Mouse (Mus musculus) midbrain, embryonic 10.5 days (tissue): ENCODE results near the gene 1700086D15Rik. TPM values are rescaled to one million over a fixed set of nuclear protein-coding genes. Genes with fewer than 3 reads are reported as not detected.

Experiments
- DNase-seq: peaks from one replicate; pipeline ENCODE4 v3.0.0-alpha.2; 2017; ENCODE audit warnings: low spot score
- H3K27ac ChIP-seq: fragments of 300-500 bp; sonication (generic); replicated peaks from 2 replicates; pipeline ENCODE4 v1.5.1; 2016; ENCODE audit warnings: mild to moderate bottlenecking
- H3K27me3 ChIP-seq: fragments of 300-500 bp; sonication (generic); 2 replicates; pipeline ENCODE4 v1.6.1; 2016; ENCODE audit warnings: low read depth, mild to moderate bottlenecking; ENCODE audit not compliant: poor library complexity, severe bottlenecking
- H3K36me3 ChIP-seq: fragments of 300-500 bp; sonication (generic); 2 replicates; pipeline ENCODE4 v1.6.1; 2016; ENCODE audit warnings: mild to moderate bottlenecking, moderate library complexity
- H3K4me1 ChIP-seq: fragments of 300-500 bp; sonication (generic); 2 replicates; pipeline ENCODE4 v1.6.1; 2016
- H3K4me3 ChIP-seq: fragments of 300-500 bp; sonication (generic); 2 replicates; pipeline ENCODE4 v1.5.1; 2016; ENCODE audit warnings: mild to moderate bottlenecking, moderate library complexity
- H3K9me3 ChIP-seq: fragments of 300-500 bp; sonication (generic); replicated peaks from 2 replicates; pipeline ENCODE4 v1.6.1; 2016; ENCODE audit warnings: mild to moderate bottlenecking
- WGBS: fragments of 180-500 bp; shearing (Covaris S2); methylation state at CpG from one replicate; pipeline ENCODE4 v1.1.7; 2016; 5-methylcytosine and 5-hydroxymethylcytosine counted together
- polyA plus RNA-seq: library from polyadenylated mRNA; unstranded; fragments of >200 nt; fragmentation: Nextera tagmentation; extraction: Ambion mirVana; gene quantifications from 2 replicates; pipeline ENCODE4 v1.2.1, GENCODE M21; 2016

Gene 1700086D15Rik
- polyA plus RNA-seq, 1 experiment from 2014 or later: 0.11 TPM

DNA sequence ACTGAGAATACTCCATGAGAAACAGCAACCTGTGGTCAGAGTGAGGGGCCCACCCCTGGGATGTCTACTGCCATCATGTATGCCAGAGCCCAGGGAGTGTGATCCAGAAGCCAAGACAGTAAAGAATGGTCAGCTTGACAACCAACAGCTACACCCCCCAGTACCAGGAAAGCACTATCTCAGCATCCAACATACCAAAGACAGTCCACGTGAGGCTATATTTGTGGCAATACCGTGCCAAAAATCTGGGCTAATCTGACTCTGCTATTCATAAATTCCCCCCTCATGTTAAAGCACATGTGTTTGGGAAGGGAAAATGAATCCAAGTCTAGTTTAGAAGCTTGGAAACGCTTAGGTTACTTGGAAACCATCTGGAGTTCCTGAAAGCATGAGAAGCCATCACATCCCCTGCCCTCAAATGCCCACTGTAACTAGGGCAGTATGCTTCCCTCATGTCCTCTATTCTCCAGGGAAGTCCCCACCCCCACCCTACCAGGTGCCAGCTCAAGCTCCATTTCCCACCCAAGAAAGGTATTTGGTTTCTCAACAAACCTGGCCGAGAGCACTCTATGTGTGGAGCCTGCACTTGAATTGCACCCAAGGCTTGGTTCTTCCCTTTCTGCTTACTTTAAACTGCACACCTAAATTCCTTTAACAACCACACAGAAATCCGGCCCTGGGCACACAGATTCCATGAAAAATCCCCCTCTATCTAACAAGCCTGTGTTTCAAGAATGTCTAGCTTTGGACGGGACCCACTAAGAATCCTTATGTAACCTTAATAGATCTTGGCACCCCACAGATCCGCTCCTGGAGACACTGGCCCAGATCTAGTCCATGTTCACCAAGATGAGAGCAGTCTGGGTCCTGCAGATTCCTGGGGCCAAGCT, 1.5 kb upstream of the 1700086D15Rik start:
- Histone ChIP-seq H3K4me3 (peak overlapping the region; percentile 76), H3K27me3 (peaks cover 18% of the 10 kb centered on the region), H3K36me3 (no peaks in the 10 kb centered on the region), H3K9me3 (no peaks in the 10 kb centered on the region), H3K27ac (no peak overlapping the region), H3K4me1 (peaks cover 13% of the 10 kb centered on the region)
- no peak for DNase-seq
- WGBS: 60% methylated on average over 7 of the region's 7 CpGs

DNA sequence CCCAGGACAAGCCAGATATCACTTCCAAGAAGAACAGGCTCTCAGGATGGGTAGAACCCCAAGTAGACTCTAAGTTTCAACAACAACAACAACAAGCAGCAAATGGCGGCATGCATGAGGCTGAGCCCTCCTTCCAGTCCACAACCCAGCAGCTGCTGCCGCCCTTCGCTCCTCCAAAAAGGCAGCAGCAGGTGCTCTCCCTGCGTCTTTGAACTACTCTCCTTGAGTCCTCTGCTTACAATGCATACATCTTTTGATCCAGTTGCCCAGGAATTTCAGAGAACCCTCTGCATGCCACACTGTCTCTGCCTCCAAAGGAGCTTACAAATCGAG, 1.1 kb downstream of the 1700086D15Rik start:
- DNase-seq: no peak
- Histone ChIP-seq H3K9me3 (no peaks in the 10 kb centered on the region), H3K4me3 (no peak overlapping the region), H3K36me3 (no peaks in the 10 kb centered on the region), H3K27me3 (peaks cover 18% of the 10 kb centered on the region), H3K4me1 (peaks cover 19% of the 10 kb centered on the region), H3K27ac (no peak overlapping the region)
- 96% methylated on average over 5 of the region's 5 CpGs for WGBS

DNA sequence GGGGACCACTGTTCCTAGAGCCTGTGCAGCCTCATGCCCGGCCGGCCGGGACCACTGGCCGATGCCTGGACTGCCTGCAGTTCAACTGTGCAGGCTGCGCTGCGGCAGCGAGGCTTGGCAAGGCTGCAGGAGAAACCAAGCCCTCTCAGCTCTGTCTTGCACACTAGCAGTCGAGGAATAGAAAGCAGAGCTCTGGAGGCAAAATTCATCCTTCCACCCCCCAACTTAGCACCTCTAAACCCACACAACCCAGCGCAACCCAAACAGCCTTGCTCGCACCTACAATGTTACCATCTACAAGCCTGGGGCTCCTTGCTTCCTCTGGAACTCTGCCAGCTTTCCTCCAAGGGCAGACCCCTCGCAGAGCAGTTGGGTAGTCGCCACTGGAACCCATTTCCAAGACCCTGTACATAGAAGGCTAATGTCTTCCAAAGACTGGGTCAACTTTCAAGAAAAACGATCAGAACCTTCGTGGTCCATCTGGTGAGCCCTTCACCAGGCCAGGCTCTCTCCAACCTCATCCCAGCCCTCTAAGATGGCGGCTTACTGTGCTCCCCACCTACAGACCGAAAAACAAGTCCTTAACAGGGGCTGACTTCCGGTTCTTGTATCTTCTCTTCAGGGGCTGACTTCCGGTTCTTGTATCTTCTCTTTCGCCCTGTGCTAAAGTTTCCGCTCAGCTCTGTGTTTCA, 1.6 kb downstream of the 1700086D15Rik start:
- H3K9me3 ChIP-seq: no peaks in the 10 kb centered on the region
- H3K4me3 ChIP-seq: no peak overlapping the region
- H3K27me3 ChIP-seq: peaks cover 13% of the 10 kb centered on the region
- 93% methylated on average over 20 of the region's 20 CpGs for WGBS
- DNase-seq: no peak
- no peaks in the 10 kb centered on the region for H3K36me3 ChIP-seq
- peaks cover 19% of the 10 kb centered on the region for H3K4me1 ChIP-seq
- no peak overlapping the region for H3K27ac ChIP-seq

DNA sequence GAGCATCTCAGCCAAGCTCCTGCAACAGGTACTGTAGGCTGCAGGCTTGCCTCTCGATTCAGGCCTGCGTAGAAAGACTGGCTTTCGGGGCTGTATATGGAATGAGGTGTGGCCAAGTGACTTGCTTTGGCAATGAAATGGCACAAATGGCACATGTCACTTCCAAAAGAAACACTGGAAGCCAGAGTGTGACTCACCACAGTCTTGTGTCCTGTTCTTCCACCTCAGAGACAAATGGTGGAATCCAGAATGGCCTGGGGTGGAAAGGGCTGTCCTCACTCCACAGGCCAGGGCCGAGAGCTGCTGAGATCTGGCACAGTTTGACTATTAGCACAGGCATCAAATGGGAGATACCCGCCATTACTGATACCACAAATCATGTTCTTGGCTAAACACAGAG, 6.7 kb downstream of the 1700086D15Rik start:
- no peak for DNase-seq
- no peak overlapping the region for H3K27ac ChIP-seq
- no peaks in the 10 kb centered on the region for H3K9me3 ChIP-seq
- H3K4me3 ChIP-seq: no peak overlapping the region
- WGBS: 92% methylated on average over 5 of the region's 5 CpGs
- H3K27me3 ChIP-seq: no peaks in the 10 kb centered on the region
- peaks cover 12% of the 10 kb centered on the region; the same call in 1 of the 2 replicates for H3K4me1 ChIP-seq
- H3K36me3 ChIP-seq: no peaks in the 10 kb centered on the region

DNA sequence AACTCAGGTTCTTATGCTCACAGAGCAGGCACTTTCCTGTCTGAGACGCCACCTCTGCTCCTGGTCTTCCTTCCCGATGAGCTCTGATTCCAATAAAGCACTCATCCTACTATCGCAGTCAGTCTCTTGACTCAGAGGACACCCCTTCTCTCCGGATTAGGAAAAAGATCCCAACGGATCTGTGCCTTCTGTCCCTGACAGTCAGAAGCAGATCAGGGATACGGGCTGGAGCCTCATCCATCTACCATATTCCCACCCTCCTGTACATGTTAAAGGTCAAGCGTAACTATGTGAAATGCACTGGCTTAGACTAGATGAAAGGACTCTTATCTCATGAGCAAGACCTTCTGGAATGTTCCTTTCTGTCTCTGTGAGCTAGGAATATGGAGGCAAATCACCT, 11.2 kb downstream of the 1700086D15Rik start:
- Histone ChIP-seq H3K9me3 (no peaks in the 10 kb centered on the region), H3K27ac (no peak overlapping the region), H3K27me3 (no peaks in the 10 kb centered on the region), H3K36me3 (no peaks in the 10 kb centered on the region), H3K4me1 (peaks cover 10% of the 10 kb centered on the region; the same call in 1 of the 2 replicates), H3K4me3 (no peak overlapping the region)
- WGBS: 90% methylated on average over 7 of the region's 7 CpGs
- no peak for DNase-seq

DNA sequence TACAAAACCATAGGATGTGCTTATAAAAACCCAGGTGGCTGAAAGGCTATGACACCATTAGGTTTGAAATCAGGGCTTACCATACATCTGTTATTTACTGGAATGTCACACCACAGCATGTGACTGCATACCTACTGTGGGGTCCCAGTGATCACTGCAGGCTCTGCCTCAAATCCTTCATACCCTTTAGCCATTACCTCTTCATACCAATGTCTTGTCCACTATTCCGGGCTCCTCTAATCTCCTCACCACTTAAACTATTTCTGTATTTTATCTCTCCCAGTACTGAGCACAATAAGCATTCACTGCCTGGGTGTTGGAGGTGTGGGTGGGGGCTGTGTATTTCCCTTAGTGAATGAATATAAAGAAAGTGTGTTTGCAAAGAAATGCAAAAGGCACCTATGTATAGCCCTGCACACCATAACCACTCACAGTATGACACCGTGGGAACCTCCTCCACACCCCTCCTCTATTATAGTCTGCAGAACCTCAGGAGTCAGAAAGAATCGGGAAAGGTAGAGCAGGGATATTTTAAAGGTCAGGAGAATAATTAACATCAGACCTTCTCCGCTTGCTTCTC, 16.8 kb downstream of the 1700086D15Rik start:
- H3K4me3 ChIP-seq: no peak overlapping the region
- no peak overlapping the region for H3K27ac ChIP-seq
- DNase-seq: no peak
- WGBS: 78% methylated on average over 4 of the region's 4 CpGs
- H3K9me3 ChIP-seq: no peaks in the 10 kb centered on the region
- H3K27me3 ChIP-seq: no peaks in the 10 kb centered on the region
- peaks cover 3% of the 10 kb centered on the region; the same call in 1 of the 2 replicates for H3K4me1 ChIP-seq
- H3K36me3 ChIP-seq: no peaks in the 10 kb centered on the region

DNA sequence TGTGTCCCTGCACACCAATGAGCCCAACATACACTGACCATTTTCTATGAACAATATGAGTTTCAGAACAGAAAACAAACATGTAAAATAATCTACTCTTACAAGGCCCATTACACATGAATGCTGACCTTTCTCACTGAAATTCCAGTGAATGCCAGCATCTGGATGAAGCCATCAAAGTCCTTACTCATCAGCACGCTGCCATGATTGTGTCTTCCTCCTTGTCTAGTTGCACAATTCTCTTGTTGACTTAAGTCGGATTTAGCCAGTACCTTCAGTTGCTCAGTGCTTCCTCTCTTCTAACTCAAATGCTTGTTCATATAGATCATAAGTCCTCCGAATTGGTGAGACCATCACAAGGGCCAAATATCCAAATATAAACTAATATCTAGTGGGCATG, 20.7 kb downstream of the 1700086D15Rik start:
- WGBS: 89% methylated on average over 3 of the region's 3 CpGs

DNA sequence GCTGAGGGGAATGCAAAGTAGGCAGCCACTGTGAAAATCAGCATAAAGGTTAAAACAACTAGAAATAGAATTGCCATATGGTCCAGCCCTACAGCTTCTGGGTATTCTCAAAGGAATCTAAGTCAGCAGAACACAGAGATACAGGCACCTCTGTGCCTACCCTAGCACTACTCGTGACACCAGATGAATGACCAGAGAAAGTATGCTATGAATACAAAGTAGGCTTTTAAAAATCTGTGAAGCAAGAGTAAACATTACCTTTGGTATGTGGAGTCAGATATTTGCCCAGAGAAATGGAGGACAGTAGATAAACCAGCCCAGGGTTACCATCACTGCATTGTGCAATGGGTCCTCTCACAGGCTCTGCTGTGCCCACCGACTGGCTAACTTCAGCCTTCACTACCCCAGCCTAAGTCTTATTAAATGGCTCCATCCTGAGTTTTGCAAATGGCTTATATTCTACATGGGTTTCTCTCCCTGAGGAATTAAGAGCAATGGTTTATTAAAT, 22.5 kb downstream of the 1700086D15Rik start:
- H3K27ac ChIP-seq: no peak overlapping the region
- DNase-seq: no peak
- H3K4me3 ChIP-seq: no peak overlapping the region
- no peaks in the 10 kb centered on the region for H3K27me3 ChIP-seq
- peaks cover 6% of the 10 kb centered on the region; the same call in 1 of the 2 replicates for H3K4me1 ChIP-seq
- 79% methylated on average over 2 of the region's 2 CpGs for WGBS
- H3K9me3 ChIP-seq: no peaks in the 10 kb centered on the region
- H3K36me3 ChIP-seq: no peaks in the 10 kb centered on the region

More for the DNA sequence above, 20.7 kb downstream of the 1700086D15Rik start:
- no peak for DNase-seq
- Histone ChIP-seq H3K4me1 (peaks cover 6% of the 10 kb centered on the region; the same call in 1 of the 2 replicates), H3K36me3 (no peaks in the 10 kb centered on the region), H3K27me3 (no peaks in the 10 kb centered on the region), H3K27ac (no peak overlapping the region), H3K9me3 (no peaks in the 10 kb centered on the region), H3K4me3 (no peak overlapping the region)

DNA sequence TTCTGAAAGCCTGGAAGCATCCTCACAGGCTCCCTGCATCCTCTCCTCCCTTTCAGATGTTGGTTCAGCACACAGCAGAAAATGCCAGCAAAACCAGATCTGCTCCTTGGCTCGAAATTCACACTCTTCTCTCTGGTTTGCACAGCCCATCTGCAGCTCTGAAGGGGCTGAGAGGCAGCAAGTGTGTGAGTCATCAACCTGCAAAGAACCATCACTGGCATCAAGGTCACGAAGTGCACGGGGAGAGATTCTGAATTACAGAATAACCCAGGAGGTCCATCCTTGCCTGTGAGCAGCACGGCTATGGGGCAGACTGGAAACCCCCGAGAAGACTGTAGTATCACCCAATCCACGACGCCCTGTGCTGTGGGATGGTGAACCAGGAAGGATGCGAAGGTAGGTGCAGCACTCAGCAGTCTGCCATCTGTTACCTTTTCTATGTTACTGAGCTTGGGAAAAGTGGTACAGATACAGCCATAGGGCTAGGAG, 24.4 kb downstream of the 1700086D15Rik start:
- Histone ChIP-seq H3K4me1 (peaks cover 6% of the 10 kb centered on the region; the same call in 1 of the 2 replicates), H3K27me3 (no peaks in the 10 kb centered on the region), H3K9me3 (no peaks in the 10 kb centered on the region), H3K27ac (no peak overlapping the region), H3K4me3 (no peak overlapping the region), H3K36me3 (no peaks in the 10 kb centered on the region)
- 87% methylated on average over 8 of the region's 8 CpGs for WGBS
- no peak for DNase-seq

DNA sequence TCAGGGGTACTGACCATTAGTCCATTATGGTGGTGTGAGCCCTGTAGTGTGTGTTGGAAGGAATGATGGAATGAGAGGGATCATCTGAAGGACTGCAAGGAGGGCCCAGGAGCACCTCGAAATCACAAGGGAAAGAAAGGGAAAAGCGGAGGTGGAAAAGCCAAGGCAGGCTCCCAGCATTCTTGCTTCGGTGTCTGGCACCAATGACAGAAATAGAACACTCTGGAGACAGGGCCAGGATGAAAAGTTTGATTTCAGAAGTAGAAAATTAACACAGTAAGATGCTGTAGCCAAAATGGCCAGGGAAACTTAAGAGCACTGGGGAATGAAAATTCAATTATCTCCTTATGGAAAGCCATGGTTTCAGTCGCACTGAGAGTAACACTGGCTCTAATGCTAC, 26.0 kb downstream of the 1700086D15Rik start:
- DNase-seq: no peak
- no peaks in the 10 kb centered on the region for H3K27me3 ChIP-seq
- 91% methylated on average over 4 of the region's 4 CpGs for WGBS
- no peak overlapping the region for H3K4me3 ChIP-seq
- H3K27ac ChIP-seq: no peak overlapping the region
- peaks cover 6% of the 10 kb centered on the region; the same call in 1 of the 2 replicates for H3K4me1 ChIP-seq
- no peaks in the 10 kb centered on the region for H3K36me3 ChIP-seq
- no peaks in the 10 kb centered on the region for H3K9me3 ChIP-seq

DNA sequence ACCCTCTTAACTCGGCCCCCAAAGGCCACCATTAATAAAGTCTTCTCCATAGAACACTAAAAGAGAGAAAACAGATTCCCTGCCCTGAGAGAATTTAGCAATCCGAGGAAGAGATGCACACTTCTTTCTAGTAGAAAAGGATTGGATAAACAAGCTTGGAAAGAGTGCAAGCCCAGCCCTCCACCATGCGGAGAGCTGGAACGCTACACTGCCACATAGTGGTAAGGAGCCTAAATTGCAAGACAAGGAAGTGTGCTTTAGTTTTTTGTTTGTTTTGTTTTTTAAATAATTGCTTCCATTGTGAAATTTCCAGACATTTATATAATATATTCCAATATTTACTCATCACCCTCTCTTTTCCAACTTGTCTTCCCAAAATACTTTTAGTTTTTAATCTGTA, 30.6 kb downstream of the 1700086D15Rik start:
- H3K27me3 ChIP-seq: no peaks in the 10 kb centered on the region
- DNase-seq: no peak
- H3K9me3 ChIP-seq: no peaks in the 10 kb centered on the region
- H3K4me3 ChIP-seq: no peak overlapping the region
- WGBS: 82% methylated on average over 4 of the region's 4 CpGs
- H3K27ac ChIP-seq: no peak overlapping the region
- H3K4me1 ChIP-seq: peaks cover 31% of the 10 kb centered on the region
- no peaks in the 10 kb centered on the region for H3K36me3 ChIP-seq

DNA sequence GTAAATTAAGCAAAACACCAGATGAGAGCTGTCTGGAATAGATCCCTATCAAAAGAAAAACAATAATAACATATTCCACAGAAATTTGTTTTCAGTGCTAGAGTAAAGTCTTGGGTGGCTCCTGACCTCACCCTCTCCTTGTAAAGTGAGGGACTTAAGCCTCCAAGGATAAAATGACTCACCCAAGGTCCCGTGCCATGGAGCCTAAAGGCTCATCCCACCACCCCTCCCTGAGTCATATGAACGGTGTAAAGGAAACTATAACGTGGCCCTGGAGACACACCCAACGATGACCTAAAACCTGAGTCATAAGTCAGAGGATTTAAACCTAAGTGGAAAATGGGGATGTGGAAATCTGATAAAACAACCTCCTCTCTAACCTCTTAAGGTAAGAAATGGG, 31.0 kb downstream of the 1700086D15Rik start:
- 91% methylated on average over 4 of the region's 4 CpGs for WGBS
- H3K27ac ChIP-seq: no peak overlapping the region
- peaks cover 31% of the 10 kb centered on the region for H3K4me1 ChIP-seq
- no peak overlapping the region for H3K4me3 ChIP-seq
- no peaks in the 10 kb centered on the region for H3K9me3 ChIP-seq
- H3K36me3 ChIP-seq: no peaks in the 10 kb centered on the region
- H3K27me3 ChIP-seq: no peaks in the 10 kb centered on the region
- DNase-seq: no peak
